Mouse (Mus musculus) limb, embryonic 14.5 days (tissue): ENCODE results near the gene Trappc6b. TPM values are rescaled to one million over a fixed set of nuclear protein-coding genes. Genes with fewer than 3 reads are reported as not detected.

ENCODE experiments used
- ATAC-seq: fragments of 200-750 bp; cut with Nextera tagmentation; 2 replicates; pipeline ENCODE4 v1.8.0; 2017; ENCODE audit warnings: low read depth, moderate number of reproducible peaks, moderate TSS enrichment; ENCODE audit not compliant: low FRiP score
- DNase-seq: peaks from one replicate; pipeline ENCODE4 v3.0.0-alpha.2; 2015; ENCODE audit warnings: low spot score
- H3K27ac ChIP-seq: fragments of 300-500 bp; sonication (generic); replicated peaks from 2 replicates; pipeline ENCODE4 v1.5.1; 2014; ENCODE audit warnings: low read depth, mild to moderate bottlenecking, low read length, moderate library complexity, mixed read lengths
- H3K27me3 ChIP-seq: fragments of 300-500 bp; sonication (generic); 2 replicates; pipeline ENCODE4 v1.6.1; 2014; ENCODE audit warnings: low read length, mixed read lengths; ENCODE audit not compliant: control insufficient read depth, insufficient read depth
- H3K36me3 ChIP-seq: fragments of 300-500 bp; sonication (generic); 2 replicates; pipeline ENCODE4 v1.6.1; 2014; ENCODE audit warnings: mild to moderate bottlenecking, low read length, moderate library complexity, mixed read lengths; ENCODE audit not compliant: control insufficient read depth, insufficient read depth
- H3K4me1 ChIP-seq: fragments of 300-500 bp; sonication (generic); 2 replicates; pipeline ENCODE4 v1.6.1; 2014; ENCODE audit warnings: antibody characterized with exemption, low read length, mixed read lengths; ENCODE audit not compliant: control insufficient read depth, insufficient read depth
- H3K4me2 ChIP-seq: fragments of 300-500 bp; sonication (generic); replicated peaks from 2 replicates; pipeline ENCODE4 v1.6.1; 2014; ENCODE audit warnings: low read depth, mild to moderate bottlenecking, low read length, moderate library complexity; ENCODE audit not compliant: severe bottlenecking
- H3K4me3 ChIP-seq: fragments of 300-500 bp; sonication (generic); replicated peaks from 2 replicates; pipeline ENCODE4 v1.5.1; 2014; ENCODE audit warnings: low read length
- H3K9ac ChIP-seq: fragments of 300-500 bp; sonication (generic); 2 replicates; pipeline ENCODE4 v1.6.1; 2014; ENCODE audit warnings: mild to moderate bottlenecking, low read depth, low read length, moderate library complexity; ENCODE audit not compliant: severe bottlenecking
- H3K9me3 ChIP-seq: fragments of 300-500 bp; sonication (generic); 2 replicates; pipeline ENCODE4 v1.6.1; 2016; ENCODE audit warnings: low read length; ENCODE audit not compliant: control insufficient read depth
- POLR2A ChIP-seq: fragments of 200-500 bp; IDR thresholded peaks from 2 replicates; pipeline ENCODE4 v1.8.0; 2012; ENCODE audit warnings: inconsistent platforms, mild to moderate bottlenecking, moderate library complexity, borderline replicate concordance; ENCODE audit not compliant: insufficient read depth, insufficient read length; ENCODE audit errors: extremely low read depth
- WGBS: fragments of 180-500 bp; shearing (Covaris S2); extraction: QIAGEN DNeasy Blood & Tissue Kit; methylation state at CpG from one replicate; pipeline ENCODE4 v1.1.7; 2014; 5-methylcytosine and 5-hydroxymethylcytosine counted together
- polyA plus RNA-seq, 2 experiments: library from polyadenylated mRNA; depleted of rRNA in 1 of 2; stranded (reverse) in 1 of 2; unstranded in 1 of 2; fragments of >200 nt; fragmentation: Nextera tagmentation in 1 of 2; extraction: Ambion mirVana in 1 of 2; gene quantifications; 2 replicates each; pipeline versions ENCODE4 v1.2.1 to v1.2.3; 2012 to 2014

Trappc6b gene
- polyA plus RNA-seq, 2 experiments = 53.9 to 71.7 TPM

DNA sequence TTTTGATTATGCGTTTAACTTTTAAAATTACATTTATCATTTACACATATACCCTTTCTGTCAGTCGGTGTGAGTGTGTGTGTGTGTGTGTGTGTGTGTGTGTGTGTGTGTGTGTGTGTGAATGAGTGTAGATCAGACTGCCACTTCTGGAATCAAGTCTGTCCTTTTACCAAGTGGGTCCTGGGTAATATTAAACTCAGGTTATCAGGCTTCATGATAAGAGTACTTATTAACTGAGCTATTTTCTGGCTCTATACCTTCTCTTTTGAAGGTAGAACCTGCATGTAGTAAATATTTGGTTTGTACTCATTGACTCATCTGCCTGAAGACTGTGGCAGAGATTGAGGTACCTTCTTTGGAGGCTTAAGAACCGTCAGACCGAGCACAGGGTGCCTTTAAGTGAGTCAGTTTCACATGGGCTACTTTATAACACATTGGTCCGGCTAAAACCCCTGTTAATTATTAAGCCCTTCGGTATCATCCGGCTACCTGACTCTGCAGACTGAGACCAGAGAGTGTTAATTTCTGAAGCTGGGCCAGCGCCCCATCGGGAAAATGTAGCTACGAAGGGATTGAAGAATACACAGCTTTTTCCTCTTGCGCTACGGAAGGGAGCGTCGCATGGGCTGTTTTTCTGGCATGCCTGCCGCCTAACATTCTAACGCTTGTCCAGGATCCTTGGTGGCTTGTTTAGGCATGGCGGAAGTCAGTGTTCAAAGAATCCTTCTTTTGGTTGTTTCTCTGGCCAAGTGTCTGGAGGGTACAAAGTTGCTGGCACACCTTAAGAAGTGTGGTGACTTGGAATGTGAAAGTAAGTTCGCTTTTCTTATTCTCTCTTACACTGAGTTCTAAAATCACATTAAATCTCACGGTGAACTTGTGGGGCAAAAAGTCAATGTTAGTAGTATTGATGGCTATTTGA lies 34.1 kb upstream of the Trappc6b start, which contains the start of gene Mia2:
TSS of gene Mia2 (plus strand) at position 696 of the 922 bp plus-strand sequence.
- Histone ChIP-seq H3K9me3 (no peaks in the 10 kb centered on the region), H3K4me3 (no peak within 1 kb of the TSS), H3K36me3 (no peaks in the 10 kb centered on the region), H3K4me2 (no peak within 1 kb of the TSS), H3K9ac (no peak within 1 kb of the TSS), H3K27ac (no peak within 1 kb of the TSS), H3K4me1 (no peaks in the 10 kb centered on the region), H3K27me3 (no peaks in the 10 kb centered on the region)
- ATAC-seq = no peak
- no peak for DNase-seq
- WGBS = 80% methylated on average over 19 of the region's 19 CpGs
- no peak for TF ChIP-seq POLR2A

DNA sequence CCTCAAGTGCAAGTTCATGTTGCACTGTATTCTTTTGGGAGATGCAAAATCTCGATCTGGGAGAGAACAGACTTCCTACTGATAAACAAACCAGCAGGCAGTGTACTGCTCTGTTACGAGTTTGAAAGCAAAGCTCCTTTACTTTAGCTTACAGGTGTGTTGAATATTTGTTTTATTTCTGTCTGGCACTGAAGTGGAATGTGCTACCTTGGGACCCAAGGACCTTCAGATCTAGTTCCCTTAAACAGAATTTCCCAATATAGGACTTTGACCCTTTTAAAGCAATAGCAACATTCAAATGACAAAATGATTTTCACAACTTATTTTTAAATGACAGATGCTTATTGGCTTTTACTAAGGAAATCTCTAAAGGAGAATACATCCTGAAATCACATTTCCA lies 32.3 kb upstream of the Trappc6b start:
- H3K4me1 ChIP-seq = no peaks in the 10 kb centered on the region
- 43% methylated on average over 2 of the region's 2 CpGs for WGBS
- no peaks in the 10 kb centered on the region for H3K36me3 ChIP-seq
- no peaks in the 10 kb centered on the region for H3K9me3 ChIP-seq
- no peaks in the 10 kb centered on the region for H3K27me3 ChIP-seq
- H3K4me3 ChIP-seq = no peak overlapping the region
- no peak overlapping the region for H3K27ac ChIP-seq
- ATAC-seq = no peak
- TF ChIP-seq POLR2A = no peak
- DNase-seq = no peak
- H3K9ac ChIP-seq = no peak overlapping the region
- H3K4me2 ChIP-seq = no peak overlapping the region

DNA sequence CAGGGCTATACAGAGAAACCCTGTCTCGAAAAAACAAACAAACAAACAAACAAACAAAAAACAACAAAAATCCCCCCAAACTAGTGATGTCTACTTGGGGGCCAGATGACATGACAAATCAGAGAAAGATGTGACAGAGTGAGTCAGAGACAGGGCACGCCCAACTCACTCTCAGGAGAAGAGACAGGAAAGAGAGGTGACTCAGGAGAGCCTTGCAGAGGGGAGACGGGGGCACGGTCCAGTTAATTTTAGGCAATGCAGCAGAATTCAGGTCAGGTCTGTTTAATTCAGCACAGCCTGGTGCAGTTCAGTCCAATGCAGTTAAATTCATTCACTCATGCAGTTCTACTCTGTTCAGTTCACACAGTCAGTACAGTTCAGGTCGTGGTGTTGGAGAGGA lies 24.9 kb upstream of the Trappc6b start:
- no peak overlapping the region for H3K4me3 ChIP-seq
- H3K27me3 ChIP-seq = no peaks in the 10 kb centered on the region
- H3K27ac ChIP-seq = no peak overlapping the region
- H3K9ac ChIP-seq = no peak overlapping the region
- no peak overlapping the region for H3K4me2 ChIP-seq
- DNase-seq = no peak
- H3K4me1 ChIP-seq = no peaks in the 10 kb centered on the region
- no peak for TF ChIP-seq POLR2A
- H3K9me3 ChIP-seq = no peaks in the 10 kb centered on the region
- H3K36me3 ChIP-seq = no peaks in the 10 kb centered on the region
- ATAC-seq = no peak
- WGBS = 76% methylated on average over 5 of the region's 5 CpGs

DNA sequence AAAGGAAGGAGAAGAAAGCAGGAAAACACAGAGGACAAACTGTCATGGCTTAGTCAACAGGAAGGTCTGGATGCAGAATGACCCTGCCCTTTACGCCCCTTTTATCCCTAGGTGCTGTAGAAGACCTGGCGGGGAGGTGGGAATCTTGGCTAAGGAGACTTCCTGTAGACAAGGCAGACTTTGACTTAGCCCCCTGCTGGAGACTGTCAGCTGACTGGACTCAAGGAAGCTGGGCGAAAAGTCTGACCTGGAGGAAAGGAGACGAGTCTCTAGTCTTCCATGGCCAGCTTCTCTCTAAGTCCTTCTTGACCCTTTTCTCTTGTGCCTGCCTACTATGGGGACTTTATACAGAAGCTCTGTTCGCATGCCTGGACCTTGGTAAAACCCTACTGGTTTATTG lies 23.2 kb upstream of the Trappc6b start:
- H3K27me3 ChIP-seq = no peaks in the 10 kb centered on the region
- no peak overlapping the region for H3K4me3 ChIP-seq
- H3K4me1 ChIP-seq = no peaks in the 10 kb centered on the region
- DNase-seq = no peak
- no peaks in the 10 kb centered on the region for H3K9me3 ChIP-seq
- no peak overlapping the region for H3K9ac ChIP-seq
- no peak overlapping the region for H3K4me2 ChIP-seq
- no peak for ATAC-seq
- H3K27ac ChIP-seq = no peak overlapping the region
- 68% methylated on average over 5 of the region's 5 CpGs for WGBS
- TF ChIP-seq POLR2A = no peak
- no peaks in the 10 kb centered on the region for H3K36me3 ChIP-seq

DNA sequence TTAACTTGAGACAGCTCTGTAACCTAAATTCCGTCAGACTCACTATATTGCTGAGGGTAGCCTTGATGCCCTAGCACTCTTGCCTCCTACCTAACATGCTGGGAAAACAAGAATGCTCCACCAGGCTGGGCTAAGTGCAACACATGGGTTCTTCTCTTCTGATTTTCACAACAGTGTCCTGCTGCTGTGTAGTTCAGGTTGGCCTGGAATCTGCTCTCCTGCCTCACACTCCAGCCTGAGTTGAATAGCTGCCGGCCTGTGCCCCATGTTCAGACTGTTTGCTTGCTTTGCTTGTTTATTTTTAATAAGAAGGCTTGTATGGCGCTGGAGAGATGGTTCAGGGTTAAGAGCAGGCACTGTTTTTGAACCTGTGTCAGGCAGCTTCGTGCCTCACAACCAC lies 19.2 kb upstream of the Trappc6b start:
- Histone ChIP-seq H3K4me1 (no peaks in the 10 kb centered on the region), H3K4me3 (no peak overlapping the region), H3K27ac (no peak overlapping the region), H3K4me2 (no peak overlapping the region), H3K27me3 (no peaks in the 10 kb centered on the region), H3K36me3 (no peaks in the 10 kb centered on the region), H3K9ac (no peak overlapping the region), H3K9me3 (no peaks in the 10 kb centered on the region)
- no peak for DNase-seq
- no peak for ATAC-seq
- no peak for TF ChIP-seq POLR2A
- WGBS = 86% methylated on average over 4 of the region's 4 CpGs

DNA sequence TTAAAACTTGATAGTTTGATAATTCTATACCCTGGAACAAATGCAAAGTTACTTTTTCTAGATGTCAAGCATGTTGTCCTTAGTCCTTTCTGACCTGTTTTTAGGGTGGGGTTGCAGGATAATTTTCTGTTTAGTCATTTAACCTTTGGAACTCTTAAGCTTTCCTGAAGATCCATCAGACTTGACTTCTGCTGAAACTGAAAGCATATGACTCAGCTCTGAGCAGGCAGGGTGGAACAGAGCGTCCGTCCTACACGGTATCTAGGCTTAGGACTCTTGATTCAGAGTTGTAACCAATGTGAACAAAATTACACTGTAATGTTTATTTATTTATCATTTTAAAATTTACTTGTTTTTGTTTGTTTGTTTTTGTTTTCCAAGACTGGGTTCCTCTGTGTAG lies 16.6 kb upstream of the Trappc6b start:
- Histone ChIP-seq H3K27me3 (no peaks in the 10 kb centered on the region), H3K27ac (no peak overlapping the region), H3K36me3 (peaks cover 8% of the 10 kb centered on the region), H3K9ac (no peak overlapping the region), H3K9me3 (no peaks in the 10 kb centered on the region), H3K4me3 (no peak overlapping the region), H3K4me2 (no peak overlapping the region), H3K4me1 (no peaks in the 10 kb centered on the region)
- no peak for TF ChIP-seq POLR2A
- no peak for DNase-seq
- ATAC-seq = no peak
- WGBS = 90% methylated on average over 3 of the region's 3 CpGs
